Mouse (Mus musculus) kidney, embryonic 15.5 days (tissue): ENCODE results near the gene AL607142.1. TPM values are rescaled to one million over a fixed set of nuclear protein-coding genes. Genes with fewer than 3 reads are reported as not detected.

Source experiments
- ATAC-seq: fragments of 200-750 bp; cut with Nextera tagmentation; replicated peaks from 2 replicates; pipeline ENCODE4 v1.8.0; 2017; ENCODE audit warnings: moderate TSS enrichment; ENCODE audit not compliant: low FRiP score
- H3K27ac ChIP-seq: fragments of 300-500 bp; sonication (generic); 2 replicates; pipeline ENCODE4 v1.5.1; 2015; ENCODE audit warnings: mild to moderate bottlenecking, inconsistent platforms
- H3K27me3 ChIP-seq: fragments of 300-500 bp; sonication (generic); 2 replicates; pipeline ENCODE4 v1.6.1; 2015; ENCODE audit warnings: inconsistent platforms
- H3K36me3 ChIP-seq: fragments of 300-500 bp; sonication (generic); 2 replicates; pipeline ENCODE4 v1.6.1; 2015; ENCODE audit warnings: inconsistent platforms
- H3K4me1 ChIP-seq: fragments of 300-500 bp; sonication (generic); 2 replicates; pipeline ENCODE4 v1.6.1; 2015; ENCODE audit warnings: inconsistent platforms
- H3K4me2 ChIP-seq: fragments of 300-500 bp; sonication (generic); 2 replicates; pipeline ENCODE4 v1.6.1; 2015; ENCODE audit warnings: moderate library complexity, mild to moderate bottlenecking, inconsistent platforms
- H3K4me3 ChIP-seq: fragments of 300-500 bp; sonication (generic); replicated peaks from 2 replicates; pipeline ENCODE4 v1.5.1; 2015; ENCODE audit warnings: mild to moderate bottlenecking, inconsistent platforms
- H3K9ac ChIP-seq: fragments of 300-500 bp; sonication (generic); 2 replicates; pipeline ENCODE4 v1.6.1; 2015; ENCODE audit warnings: mild to moderate bottlenecking, inconsistent platforms
- H3K9me3 ChIP-seq: fragments of 300-500 bp; sonication (generic); replicated peaks from 2 replicates; pipeline ENCODE4 v1.6.1; 2016; ENCODE audit warnings: inconsistent platforms
- WGBS: fragments of 180-500 bp; shearing (Covaris S2); methylation state at CpG from one replicate; pipeline ENCODE4 v1.1.7; 2015; ENCODE audit warnings: mixed read lengths; 5-methylcytosine and 5-hydroxymethylcytosine counted together
- polyA plus RNA-seq: library from polyadenylated mRNA; unstranded; fragments of >200 nt; fragmentation: Nextera tagmentation; extraction: Ambion mirVana; gene quantifications from 2 replicates; pipeline ENCODE4 v1.2.1, GENCODE M21; 2015

AL607142.1 gene
- polyA plus RNA-seq, 1 experiment from 2014 or later = not detected

- no peak for ATAC-seq
- H3K4me1 ChIP-seq = no peaks in the 10 kb centered on the region
Measured at GRCm38 (mm10) chr4:120142905-120143304, 78.1 kb downstream of the AL607142.1 start.

More at GRCm38 (mm10) chr4:120142905-120143304, 78.1 kb downstream of the AL607142.1 start:
- Histone ChIP-seq H3K36me3 (no peaks in the 10 kb centered on the region), H3K4me2 (no peak overlapping the region), H3K9ac (no peak overlapping the region), H3K9me3 (no peaks in the 10 kb centered on the region), H3K27me3 (peaks cover 5% of the 10 kb centered on the region), H3K27ac (no peak overlapping the region), H3K4me3 (no peak overlapping the region)
- 78% methylated on average over 9 of the region's 9 CpGs for WGBS

Other genes with a start within 250 kb of the AL607142.1 start
- 0.14 and 0.18 TPM in 2 replicates for gene Edn2, start 96.2 kb downstream of the AL607142.1 start, polyA plus RNA-seq
- gene Foxo6, start 222.4 kb downstream of the AL607142.1 start, polyA plus RNA-seq = 0.13 and 0.14 TPM in 2 replicates